Mouse (Mus musculus): ENCODE measurements at regions not wholly inside any gene's neighbourhood (a gene's known extent, or its start where the extent isn't known, plus 50 kb on each side); places are given as distances from the start of the nearest gene placed in this dataset.

DNA sequence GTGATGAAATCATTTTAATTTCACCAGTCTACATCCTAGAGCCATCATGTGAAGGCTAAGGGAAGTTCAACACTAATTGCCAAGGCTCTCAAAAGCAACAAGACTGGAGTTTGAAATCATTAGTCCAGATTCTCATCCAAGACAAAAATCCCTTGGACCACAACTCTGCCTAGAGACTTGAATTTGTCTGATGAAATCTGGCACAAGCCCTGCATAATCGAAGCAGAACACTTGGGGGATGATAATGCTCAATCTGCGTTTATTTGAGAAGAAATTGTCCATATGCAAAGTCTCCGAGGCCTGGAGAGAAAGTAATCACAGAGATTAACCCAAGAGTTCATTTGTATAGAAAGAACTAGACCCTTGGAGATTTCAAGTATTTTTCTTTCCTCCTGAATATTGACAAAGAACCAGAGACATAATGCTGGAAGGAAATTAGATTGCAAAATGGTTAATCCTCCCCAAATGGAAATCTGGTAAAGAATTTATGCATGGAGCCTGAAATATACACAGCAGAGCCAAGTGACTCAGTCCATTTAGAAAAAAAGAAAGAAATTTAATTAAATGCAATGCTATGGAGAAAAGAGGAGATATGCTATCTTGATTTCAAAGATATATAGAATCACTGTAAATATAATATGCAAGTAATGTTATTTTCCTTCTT is 320.8 kb upstream of the Emcn start:
- 65% methylated on average over 3 of the region's 3 CpGs for WGBS
- H3K4me3 ChIP-seq (ENCODE audit: low read depth, low read length), result no peak overlapping the region
- H3K27me3 ChIP-seq (ENCODE audit: control insufficient read depth, insufficient read depth, low read length), result no peaks in the 10 kb centered on the region
- H3K36me3 ChIP-seq (ENCODE audit: control insufficient read depth, insufficient read depth, low read length), result no peaks in the 10 kb centered on the region
- TF ChIP-seq CTCF (IDR thresholded peaks at IDR 0.05; ENCODE audit: extremely low read depth, insufficient read length, insufficient replicate concordance, low read depth, low read length) (no peak), POLR2A (IDR thresholded peaks at IDR 0.05; ENCODE audit: low read depth, low read length) (no peak)
- no peaks in the 10 kb centered on the region for H3K4me1 ChIP-seq (ENCODE audit: control insufficient read depth, insufficient read depth, insufficient read length, low read length)
- H3K27ac ChIP-seq (ENCODE audit: insufficient read depth, low read depth, low read length), result no peak overlapping the region

GRCm38 (mm10) chr3:137029546-137029945 is 311.3 kb upstream of the Emcn start:
- Histone ChIP-seq H3K4me3 (ENCODE audit: low read depth, low read length) (no peak overlapping the region), H3K27me3 (ENCODE audit: control insufficient read depth, insufficient read depth, low read length) (no peaks in the 10 kb centered on the region), H3K27ac (ENCODE audit: insufficient read depth, low read depth, low read length) (no peak overlapping the region), H3K36me3 (ENCODE audit: control insufficient read depth, insufficient read depth, low read length) (no peaks in the 10 kb centered on the region), H3K4me1 (ENCODE audit: control insufficient read depth, insufficient read depth, insufficient read length, low read length) (no peaks in the 10 kb centered on the region)
- TF ChIP-seq CTCF (IDR thresholded peaks at IDR 0.05; ENCODE audit: extremely low read depth, insufficient read length, insufficient replicate concordance, low read depth, low read length) (no peak), POLR2A (IDR thresholded peaks at IDR 0.05; ENCODE audit: low read depth, low read length) (no peak)
- WGBS, result 89% methylated on average over 2 of the region's 2 CpGs

- TF ChIP-seq POLR2A (IDR thresholded peaks at IDR 0.05; ENCODE audit: low read depth, low read length) (no peak), CTCF (IDR thresholded peaks at IDR 0.05; ENCODE audit: extremely low read depth, insufficient read length, insufficient replicate concordance, low read depth, low read length) (no peak)
- WGBS, result 87% methylated on average over 2 of the region's 2 CpGs
These were observed 308.1 kb upstream of the Emcn start for GRCm38 (mm10) chr3:137032802-137033201.

DNA sequence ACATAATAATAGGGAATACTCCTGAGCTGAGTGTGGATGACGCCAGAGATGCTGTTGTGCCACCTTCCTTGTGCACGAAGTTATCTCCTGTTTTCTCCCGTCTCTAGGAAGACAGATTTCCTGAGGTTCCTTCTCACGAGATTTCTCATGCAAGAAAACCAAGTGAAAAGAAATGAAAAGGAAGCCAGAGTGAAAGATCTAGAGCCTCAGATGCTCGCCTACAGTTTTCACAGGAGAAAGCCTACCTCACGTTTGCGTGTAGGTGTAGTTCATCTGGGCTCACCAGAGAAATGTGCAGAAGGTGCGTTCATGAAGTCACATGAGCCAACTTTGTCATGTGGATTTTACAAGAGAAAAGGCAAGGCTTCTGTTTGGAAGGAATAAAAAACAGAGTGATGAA is 301.2 kb upstream of the Emcn start:
- WGBS, result 86% methylated on average over 8 of the region's 8 CpGs
- no peak for TF ChIP-seq CTCF (IDR thresholded peaks at IDR 0.05; ENCODE audit: extremely low read depth, insufficient read length, insufficient replicate concordance, low read depth, low read length)

More at GRCm38 (mm10) chr3:137032802-137033201, 308.1 kb upstream of the Emcn start:
- Histone ChIP-seq H3K36me3 (ENCODE audit: control insufficient read depth, insufficient read depth, low read length) (no peaks in the 10 kb centered on the region), H3K27ac (ENCODE audit: insufficient read depth, low read depth, low read length) (no peak overlapping the region), H3K4me3 (ENCODE audit: low read depth, low read length) (no peak overlapping the region), H3K27me3 (ENCODE audit: control insufficient read depth, insufficient read depth, low read length) (no peaks in the 10 kb centered on the region), H3K4me1 (ENCODE audit: control insufficient read depth, insufficient read depth, insufficient read length, low read length) (no peaks in the 10 kb centered on the region)

GRCm38 (mm10) chr3:137056544-137057224 is 284.2 kb upstream of the Emcn start:
- Histone ChIP-seq H3K4me3 (ENCODE audit: low read depth, low read length) (no peak overlapping the region), H3K36me3 (ENCODE audit: control insufficient read depth, insufficient read depth, low read length) (no peaks in the 10 kb centered on the region), H3K27me3 (ENCODE audit: control insufficient read depth, insufficient read depth, low read length) (no peaks in the 10 kb centered on the region), H3K4me1 (ENCODE audit: control insufficient read depth, insufficient read depth, insufficient read length, low read length) (no peaks in the 10 kb centered on the region), H3K27ac (ENCODE audit: insufficient read depth, low read depth, low read length) (no peak overlapping the region)
- 87% methylated on average over 6 of the region's 6 CpGs for WGBS
- TF ChIP-seq CTCF (IDR thresholded peaks at IDR 0.05; ENCODE audit: extremely low read depth, insufficient read length, insufficient replicate concordance, low read depth, low read length), result no peak

More for the DNA sequence above, 301.2 kb upstream of the Emcn start:
- Histone ChIP-seq H3K27me3 (ENCODE audit: control insufficient read depth, insufficient read depth, low read length) (no peaks in the 10 kb centered on the region), H3K27ac (ENCODE audit: insufficient read depth, low read depth, low read length) (no peak overlapping the region), H3K36me3 (ENCODE audit: control insufficient read depth, insufficient read depth, low read length) (no peaks in the 10 kb centered on the region), H3K4me1 (ENCODE audit: control insufficient read depth, insufficient read depth, insufficient read length, low read length) (no peaks in the 10 kb centered on the region), H3K4me3 (ENCODE audit: low read depth, low read length) (no peak overlapping the region)

GRCm38 (mm10) chr3:137057225-137057910 is 283.5 kb upstream of the Emcn start:
- 71% methylated on average over 6 of the region's 6 CpGs for WGBS
- no peak for TF ChIP-seq POLR2A (IDR thresholded peaks at IDR 0.05; ENCODE audit: low read depth, low read length)
- no peak for TF ChIP-seq CTCF (IDR thresholded peaks at IDR 0.05; ENCODE audit: extremely low read depth, insufficient read length, insufficient replicate concordance, low read depth, low read length)
- Histone ChIP-seq H3K4me3 (ENCODE audit: low read depth, low read length) (no peak overlapping the region), H3K27ac (ENCODE audit: insufficient read depth, low read depth, low read length) (no peak overlapping the region), H3K4me1 (ENCODE audit: control insufficient read depth, insufficient read depth, insufficient read length, low read length) (no peaks in the 10 kb centered on the region), H3K36me3 (ENCODE audit: control insufficient read depth, insufficient read depth, low read length) (no peaks in the 10 kb centered on the region), H3K27me3 (ENCODE audit: control insufficient read depth, insufficient read depth, low read length) (no peaks in the 10 kb centered on the region)

- 87% methylated on average over 4 of the region's 4 CpGs for WGBS
- Histone ChIP-seq H3K27me3 (ENCODE audit: control insufficient read depth, insufficient read depth, low read length) (no peaks in the 10 kb centered on the region), H3K36me3 (ENCODE audit: control insufficient read depth, insufficient read depth, low read length) (no peaks in the 10 kb centered on the region), H3K27ac (ENCODE audit: insufficient read depth, low read depth, low read length) (no peak overlapping the region), H3K4me1 (ENCODE audit: control insufficient read depth, insufficient read depth, insufficient read length, low read length) (no peaks in the 10 kb centered on the region), H3K4me3 (ENCODE audit: low read depth, low read length) (no peak overlapping the region)
- no peak for TF ChIP-seq CTCF (IDR thresholded peaks at IDR 0.05; ENCODE audit: extremely low read depth, insufficient read length, insufficient replicate concordance, low read depth, low read length)
- no peak for TF ChIP-seq POLR2A (IDR thresholded peaks at IDR 0.05; ENCODE audit: low read depth, low read length)
These were observed 283.0 kb upstream of the Emcn start for GRCm38 (mm10) chr3:137057911-137058260.
